Mouse (Mus musculus): Measurements from ENCODE around the gene Dcdc2c. TPM values are rescaled to one million over a fixed set of nuclear protein-coding genes. Genes with fewer than 3 reads are reported as not detected.

The Dcdc2c gene
- total RNA-seq, 2 experiments from 2014 or later: 0.37 TPM; not detected in 1

DNA sequence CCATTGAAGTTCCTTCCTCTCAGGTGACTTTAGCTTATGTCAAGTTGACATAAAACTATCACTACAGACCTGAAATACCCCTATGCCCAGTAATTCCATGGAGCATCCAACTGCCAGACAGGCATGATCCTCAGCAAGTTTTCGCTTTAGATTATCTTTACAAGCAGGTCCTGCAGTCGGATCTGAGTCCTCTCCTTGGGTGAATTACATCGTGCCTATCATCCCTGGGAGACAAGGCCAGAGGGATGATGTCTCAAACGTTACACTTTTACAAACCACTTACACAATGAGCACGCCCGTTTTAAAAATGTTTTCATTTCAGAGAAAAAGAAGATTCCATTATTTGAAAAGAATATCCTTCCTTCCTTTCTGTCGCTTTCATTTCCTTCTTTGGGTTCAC lies 91.7 kb downstream of the Dcdc2c start:
- no peak for ATAC-seq (replicated peaks; ENCODE audit: poor library complexity)

GRCm38 (mm10) chr12:28458786-28459185 lies 93.4 kb downstream of the Dcdc2c start:
- no peak for ATAC-seq (replicated peaks; ENCODE audit: poor library complexity)

- ATAC-seq (replicated peaks; ENCODE audit: poor library complexity): no peak
Measured at GRCm38 (mm10) chr12:28436536-28436935, 115.7 kb downstream of the Dcdc2c start.

DNA sequence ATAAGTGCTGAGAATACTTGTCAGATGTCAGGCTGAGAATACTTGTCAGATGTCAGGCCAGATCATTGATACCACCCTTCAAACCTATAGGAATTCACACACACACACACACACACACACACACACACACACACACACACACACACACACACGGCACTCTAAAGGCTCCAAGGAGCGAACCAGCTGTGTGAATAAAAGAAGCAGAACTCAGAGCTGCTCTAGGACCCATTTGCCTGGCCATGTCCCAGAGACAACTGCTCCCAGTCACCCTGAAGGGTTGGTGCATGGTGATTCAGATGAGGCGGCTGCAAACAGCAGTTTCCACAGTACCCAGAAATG lies 119.5 kb downstream of the Dcdc2c start:
- ATAC-seq (replicated peaks; ENCODE audit: poor library complexity): no peak

- peak; percentile 90 for ATAC-seq (replicated peaks; ENCODE audit: poor library complexity)
Measured at GRCm38 (mm10) chr12:28431832-28432728, 120.1 kb downstream of the Dcdc2c start.

DNA sequence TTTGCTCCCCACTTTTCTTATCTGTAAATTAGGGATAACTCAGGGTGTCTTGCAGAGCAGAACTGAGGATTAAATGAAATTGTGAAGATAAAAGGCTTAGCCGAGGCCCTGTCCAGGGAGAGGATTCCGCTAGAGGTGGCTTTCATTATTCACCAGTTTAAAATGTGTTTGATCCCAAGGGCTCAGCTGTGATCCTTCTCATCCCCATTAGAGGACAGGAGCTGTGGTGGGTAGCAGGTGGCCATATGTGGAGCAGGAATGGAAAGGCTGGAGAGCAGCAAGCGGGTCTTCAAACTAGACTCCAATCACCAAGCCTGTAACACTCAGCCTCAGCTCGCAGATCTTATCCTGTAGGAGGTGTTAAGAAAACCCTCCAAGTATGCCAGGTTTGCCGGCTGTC lies 122.3 kb downstream of the Dcdc2c start:
- ATAC-seq (replicated peaks; ENCODE audit: poor library complexity): no peak

- ATAC-seq (replicated peaks; ENCODE audit: poor library complexity): no peak
Measured at GRCm38 (mm10) chr12:28416957-28417356, 135.2 kb downstream of the Dcdc2c start.

- ATAC-seq (replicated peaks; ENCODE audit: poor library complexity): no peak
Measured at GRCm38 (mm10) chr12:28407656-28408405, 144.4 kb downstream of the Dcdc2c start.

- ATAC-seq (replicated peaks; ENCODE audit: poor library complexity): no peak
Measured at GRCm38 (mm10) chr12:28402256-28402655, 149.9 kb downstream of the Dcdc2c start.

GRCm38 (mm10) chr12:28401372-28401771 lies 150.8 kb downstream of the Dcdc2c start:
- no peak for ATAC-seq (replicated peaks; ENCODE audit: poor library complexity)

- no peak for ATAC-seq (replicated peaks; ENCODE audit: poor library complexity)
Measured at GRCm38 (mm10) chr12:28392129-28392528, 160.1 kb downstream of the Dcdc2c start.

Other genes starting within 250 kb of the Dcdc2c start
- gene Allc, start 30.1 kb upstream of the Dcdc2c start, total RNA-seq (2015): not detected in 2 replicates
- gene Allc, start 30.1 kb upstream of the Dcdc2c start, total RNA-seq (2017): not detected in 2 replicates
- gene Colec11, start 71.0 kb upstream of the Dcdc2c start, total RNA-seq (2015): not detected in 2 replicates
- 0.17 and 0.95 TPM in 2 replicates for gene Colec11, start 71.0 kb upstream of the Dcdc2c start, total RNA-seq (2017)
- 2,571 and 2,731 TPM in 2 replicates for gene Rps7, start 83.6 kb upstream of the Dcdc2c start, total RNA-seq (2015)
- gene Rps7, start 83.6 kb upstream of the Dcdc2c start, total RNA-seq (2017): 4,806 and 4,883 TPM in 2 replicates
- gene Rnaseh1, start 97.2 kb upstream of the Dcdc2c start, total RNA-seq (2015): 29.7 and 29.9 TPM in 2 replicates
- 25.7 and 31.9 TPM in 2 replicates for gene Rnaseh1, start 97.2 kb upstream of the Dcdc2c start, total RNA-seq (2017)
- 125 and 137 TPM in 2 replicates for gene Adi1, start 122.8 kb upstream of the Dcdc2c start, total RNA-seq (2015)
- 26.7 and 32.3 TPM in 2 replicates for gene Adi1, start 122.8 kb upstream of the Dcdc2c start, total RNA-seq (2017)
- gene Trappc12, start 198.1 kb upstream of the Dcdc2c start, total RNA-seq (2015): 28.1 and 34.0 TPM in 2 replicates
- gene Trappc12, start 198.1 kb upstream of the Dcdc2c start, total RNA-seq (2017): 41.1 and 47.3 TPM in 2 replicates
- gene Eipr1, start 199.4 kb upstream of the Dcdc2c start, total RNA-seq (2015): 21.6 and 25.1 TPM in 2 replicates
- gene Eipr1, start 199.4 kb upstream of the Dcdc2c start, total RNA-seq (2017): 26.6 and 26.9 TPM in 2 replicates